Mouse (Mus musculus) CH12.LX (cell line): ENCODE measurements around the gene Rras2.

ENCODE experiments used
- CTCF ChIP-seq, 2 experiments: IDR thresholded peaks in 1 of 2; conservative IDR thresholded peaks in 1 of 2; 2 replicates each; pipeline ENCODE4 v1.5.1; 2011 to 2012; ENCODE audit warnings: low read depth in 2 of 2, low read length in 2 of 2, improper control_type of control experiment in 1 of 2, inconsistent platforms in 1 of 2, mild to moderate bottlenecking in 1 of 2, moderate library complexity in 1 of 2
- RCOR1 ChIP-seq: conservative IDR thresholded peaks from 2 replicates; pipeline ENCODE4 v1.6.1; 2012; ENCODE audit warnings: low read depth, mild to moderate bottlenecking, inconsistent platforms, low read length, improper control_type of control experiment

DNA sequence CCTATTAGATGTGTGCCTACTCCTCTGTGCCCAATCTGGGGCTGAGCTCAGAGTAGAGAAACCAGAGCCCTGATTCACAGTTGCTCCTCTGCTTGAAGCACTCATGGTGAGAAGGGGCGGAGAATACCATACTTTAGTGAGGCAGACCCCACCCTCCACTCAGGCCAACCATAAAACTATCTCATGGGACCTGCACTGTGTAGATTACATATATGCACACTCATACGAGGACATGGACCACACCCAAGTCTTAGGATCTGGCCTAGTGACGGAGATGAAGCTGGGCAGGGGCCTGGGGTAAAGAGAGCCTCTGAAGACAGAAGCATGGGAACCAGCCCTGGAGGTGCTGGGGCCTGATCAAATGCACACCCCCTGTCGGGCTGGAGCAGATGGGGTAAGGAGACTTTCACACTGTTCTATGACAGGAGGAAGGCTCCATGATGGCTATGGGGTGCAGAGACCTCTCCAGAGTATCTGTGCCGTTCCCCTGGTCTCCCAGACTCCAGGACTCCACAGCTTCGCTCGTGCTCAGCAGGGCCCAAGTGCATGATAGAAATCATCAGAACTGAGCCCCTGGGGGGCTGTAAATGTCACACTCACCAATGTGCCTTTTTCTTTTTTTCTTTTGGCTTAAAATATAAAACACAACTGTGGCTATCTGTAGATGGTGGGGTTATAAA, 119.8 kb downstream of the Rras2 start:
- no peak for TF ChIP-seq CTCF (conservative IDR thresholded peaks at IDR 0.05 in 1 of 2, IDR thresholded peaks at IDR 0.05 in 1 of 2; ENCODE audit: low read depth in 2 of 2, low read length in 2 of 2)
- no peak for TF ChIP-seq RCOR1
